Mouse (Mus musculus) left cerebral cortex, adult 2 months (tissue): ENCODE measurements around the gene Dynlt1f. TPM values are rescaled to one million over a fixed set of nuclear protein-coding genes. Genes with fewer than 3 reads are reported as not detected.
"Not testable (repeated sequence)": the region's sequence is repeated elsewhere in the genome, so short reads cannot be mapped to it uniquely, and the experiment has no call there.

Experiments used
- DNase-seq, 2 experiments: peaks; one replicate each; pipeline ENCODE4 v3.0.0; 2021 to 2022; ENCODE audit warnings: low spot score in 2 of 2, mixed read lengths in 1 of 2; ENCODE audit errors: extremely low spot score in 1 of 2
- H3K27ac ChIP-seq: fragments of 200-600 bp; 2 replicates; pipeline ENCODE4 v1.8.1; 2022
- H3K4me3 ChIP-seq: fragments of 200-600 bp; 2 replicates; pipeline ENCODE4 v1.8.1; 2022
- intact Hi-C: fragments of 180-260 bp; cut with DNase I; formaldehyde crosslinking; loops from one replicate; pipeline ENCODE4 v1.15.1; 2025
- total RNA-seq, 2 experiments: library from RNA; stranded (reverse); gene quantifications; 2 replicates each; pipeline ENCODE4 v1.2.3; 2021

Dynlt1f gene
- total RNA-seq, 2 experiments from 2014 or later = 26.8 to 29.7 TPM

DNA sequence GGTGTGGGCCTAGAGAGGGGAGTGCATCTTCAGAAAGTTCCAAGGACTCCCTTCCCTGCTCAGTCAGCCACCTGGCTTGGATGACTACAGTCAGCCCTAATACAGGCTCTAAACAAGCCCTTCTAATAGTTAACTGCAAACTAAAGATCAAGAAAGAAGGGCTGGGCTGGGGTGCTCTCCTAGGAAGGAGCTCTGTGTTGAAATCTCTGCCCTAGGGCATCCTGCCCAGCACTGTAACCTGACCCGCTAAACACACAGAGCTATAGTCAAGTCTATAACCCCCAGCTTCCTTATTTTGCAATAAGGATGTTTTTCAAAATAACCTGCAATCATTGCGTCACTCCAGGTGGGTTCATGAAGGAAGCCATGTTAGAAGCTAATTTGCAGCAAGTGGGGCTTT, 22.4 kb upstream of the Dynlt1f start:
- DNase-seq, H3K27ac ChIP-seq, intact Hi-C loops: not testable (repeated sequence)

DNA sequence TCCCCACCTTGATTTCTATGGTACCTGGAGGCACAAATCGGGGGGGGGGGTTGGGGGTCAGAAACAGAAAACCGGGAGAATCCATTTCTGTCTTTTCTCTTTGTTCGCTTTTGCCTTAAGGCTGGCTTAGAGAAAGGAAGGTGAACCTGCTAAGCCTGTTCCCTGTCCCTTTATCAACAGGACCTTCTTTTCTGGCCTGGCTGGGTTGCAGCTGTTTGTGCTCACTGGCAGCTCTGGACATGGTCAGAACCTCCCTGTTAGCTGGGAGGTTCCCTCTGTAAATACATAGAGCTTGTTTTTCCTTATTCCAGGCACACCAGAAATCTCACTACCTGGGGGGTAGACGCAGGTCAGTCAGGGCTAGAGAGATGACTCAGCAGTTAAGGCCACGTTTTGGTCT, 18.6 kb upstream of the Dynlt1f start:
- DNase-seq, intact Hi-C loops, H3K27ac ChIP-seq, H3K4me3 ChIP-seq: not testable (repeated sequence)

More for the DNA sequence above, 22.4 kb upstream of the Dynlt1f start:
- H3K4me3 ChIP-seq = not testable (repeated sequence)

DNA sequence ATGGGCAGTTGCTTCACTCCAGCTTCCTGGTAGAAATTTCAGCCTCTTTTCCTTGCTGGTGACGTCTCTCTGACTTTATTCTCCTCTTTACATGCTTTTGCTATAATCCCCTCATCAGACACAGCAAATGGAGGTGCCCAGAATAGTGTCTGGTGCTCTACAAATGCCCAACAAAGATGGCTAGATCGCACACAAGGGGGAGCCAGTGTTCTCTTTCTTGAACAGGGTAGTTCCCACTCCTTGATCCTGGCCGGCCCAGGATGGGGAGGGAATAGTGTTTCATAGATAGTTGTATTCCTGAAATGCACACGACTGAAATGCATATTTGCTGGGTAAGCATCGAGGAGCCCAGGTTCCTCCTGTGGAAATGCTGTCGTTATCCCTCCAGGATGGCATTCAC, 12.8 kb upstream of the Dynlt1f start:
- H3K27ac ChIP-seq, H3K4me3 ChIP-seq, intact Hi-C loops, DNase-seq: not testable (repeated sequence)

DNA sequence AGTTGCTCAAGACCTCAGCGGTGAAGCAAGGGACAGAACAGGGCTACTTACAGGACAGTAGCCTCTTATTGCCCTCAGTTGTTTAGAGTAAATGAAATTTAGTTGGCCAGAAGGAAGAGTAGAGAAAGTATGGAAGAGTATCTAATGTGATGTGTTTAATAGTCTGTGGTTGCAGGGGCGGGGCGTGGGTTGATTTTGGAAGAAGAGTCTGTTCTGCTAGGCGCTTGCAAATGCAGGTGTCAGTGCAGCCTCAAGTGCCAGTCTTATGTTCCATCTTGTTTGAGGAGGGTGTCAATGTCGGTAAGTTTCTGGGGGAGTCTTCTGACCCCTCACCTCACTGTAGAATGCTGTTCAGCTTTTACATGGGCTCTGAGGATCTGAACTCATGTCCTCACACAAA, 9.7 kb upstream of the Dynlt1f start:
- H3K27ac ChIP-seq, DNase-seq, intact Hi-C loops, H3K4me3 ChIP-seq: not testable (repeated sequence)

DNA sequence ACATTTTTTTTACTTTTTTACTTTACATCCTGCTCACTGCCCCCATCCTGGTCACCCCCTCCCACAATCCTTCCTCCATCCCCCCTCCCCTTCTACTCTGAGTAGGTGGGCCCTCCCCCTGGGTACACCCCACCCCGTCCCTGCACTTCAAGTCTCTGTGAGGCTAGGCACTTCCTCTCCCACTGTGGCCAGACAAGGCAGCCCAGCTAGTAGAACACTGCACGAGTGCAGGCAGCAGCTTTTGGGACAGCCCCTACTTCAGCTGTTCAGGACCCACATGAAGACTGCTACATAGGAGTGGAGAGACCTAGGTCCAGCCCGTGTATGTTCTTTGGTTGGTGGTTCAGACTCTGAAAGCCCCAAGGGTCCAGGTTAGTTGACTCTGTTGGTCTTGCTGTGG, 7.1 kb upstream of the Dynlt1f start:
- H3K27ac ChIP-seq, DNase-seq, intact Hi-C loops, H3K4me3 ChIP-seq: not testable (repeated sequence)

DNA sequence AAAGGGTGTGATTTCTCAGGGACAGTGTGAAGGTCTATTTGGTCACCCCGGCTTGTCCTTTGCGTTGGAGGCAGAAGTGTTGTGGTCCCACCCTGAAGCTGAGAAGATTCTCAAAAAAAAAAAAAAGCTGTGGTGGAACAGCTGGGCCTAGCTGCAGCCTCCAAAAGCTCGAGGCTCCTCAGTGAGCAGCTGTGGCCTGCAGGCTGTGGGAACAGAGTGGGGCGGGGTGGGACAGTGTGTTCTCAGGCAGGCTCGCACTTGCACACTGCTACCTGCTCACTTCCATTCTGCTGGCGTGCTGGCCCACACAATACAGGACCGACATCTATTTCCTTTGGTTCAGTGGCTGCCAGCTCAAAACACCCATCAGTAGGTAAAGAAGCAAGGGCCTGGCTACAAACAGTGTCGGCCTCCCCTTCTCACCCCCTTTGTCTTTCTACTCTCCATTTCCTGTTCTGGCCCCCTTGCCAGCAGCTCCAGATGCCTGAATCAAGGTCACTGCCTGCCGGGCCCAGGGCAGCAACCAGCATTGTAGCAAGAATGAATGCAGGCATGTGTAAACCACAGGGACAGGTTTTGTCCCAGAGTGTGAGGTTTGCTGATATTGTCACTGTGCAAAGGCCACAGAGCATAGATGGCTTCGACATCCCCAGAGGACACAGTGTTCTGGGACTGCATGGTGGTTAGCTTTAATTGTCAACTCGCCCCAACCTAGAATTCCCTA, 5.6 kb upstream of the Dynlt1f start:
- intact Hi-C loops, H3K27ac ChIP-seq, H3K4me3 ChIP-seq, DNase-seq: not testable (repeated sequence)

DNA sequence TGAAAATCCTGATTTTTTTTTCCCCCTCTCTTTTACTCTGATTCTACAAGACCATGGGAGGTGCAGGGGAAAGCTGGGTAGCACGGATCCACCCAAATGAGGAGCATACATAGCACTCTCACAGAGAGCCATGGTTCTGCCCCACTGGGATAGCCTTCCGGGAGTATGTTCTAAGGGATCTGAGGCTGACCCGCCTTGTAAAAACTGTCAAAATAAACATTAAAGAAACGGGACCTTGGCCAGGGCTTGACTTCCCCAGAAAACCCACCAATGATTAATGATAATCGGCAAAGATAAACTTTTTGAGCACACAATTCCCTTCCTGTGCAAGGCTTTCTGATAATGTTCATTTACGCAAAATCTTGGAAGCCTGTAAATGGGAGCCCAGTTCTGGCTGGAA, 4.9 kb upstream of the Dynlt1f start:
- H3K27ac ChIP-seq, H3K4me3 ChIP-seq, intact Hi-C loops, DNase-seq: not testable (repeated sequence)

DNA sequence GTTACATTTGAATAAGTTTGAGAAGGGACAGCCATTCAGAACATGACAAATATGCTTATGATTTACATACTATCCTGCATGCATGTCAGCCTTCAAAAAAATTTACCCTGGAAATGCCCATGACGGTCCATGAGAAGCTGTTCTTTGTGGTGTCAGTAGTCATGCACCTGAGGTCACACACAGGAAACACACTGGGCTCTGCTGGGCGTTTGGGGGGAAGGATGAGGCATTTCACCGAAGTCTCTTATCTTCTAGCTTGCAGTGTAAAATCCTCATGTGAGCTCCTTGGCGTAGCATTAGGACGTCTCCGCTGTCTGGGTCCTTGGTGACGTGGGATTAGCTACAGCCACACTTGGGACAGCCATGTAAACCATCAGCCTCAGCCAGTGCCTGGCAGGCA, 3.1 kb upstream of the Dynlt1f start, which contains the start of gene Sytl3:
Gene Sytl3 (plus strand): TSS at position 293 of the 400 bp plus-strand sequence.
- H3K27ac ChIP-seq, DNase-seq, intact Hi-C loops, H3K4me3 ChIP-seq: not testable (repeated sequence)

DNA sequence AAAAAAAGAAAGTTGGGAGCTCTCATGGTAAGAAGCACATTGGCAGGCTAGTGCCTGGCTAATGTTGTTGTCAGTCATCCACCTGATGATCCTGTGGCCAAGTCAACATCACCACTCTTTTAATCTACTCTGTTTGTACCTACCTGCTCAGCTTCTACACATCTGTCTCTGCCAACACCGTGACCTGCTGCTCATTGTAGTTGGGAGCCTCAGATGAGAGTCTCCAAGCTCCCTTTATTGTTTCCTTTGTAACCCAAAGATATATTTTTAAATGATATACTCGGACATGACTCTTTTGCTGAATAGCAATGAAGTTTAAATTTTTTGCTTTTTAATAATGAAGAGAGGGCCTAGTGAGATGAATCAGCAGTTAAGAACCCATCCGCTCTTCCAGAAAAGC, 771 bp upstream of the Dynlt1f start:
- H3K4me3 ChIP-seq, H3K27ac ChIP-seq, DNase-seq, intact Hi-C loops: not testable (repeated sequence)

DNA sequence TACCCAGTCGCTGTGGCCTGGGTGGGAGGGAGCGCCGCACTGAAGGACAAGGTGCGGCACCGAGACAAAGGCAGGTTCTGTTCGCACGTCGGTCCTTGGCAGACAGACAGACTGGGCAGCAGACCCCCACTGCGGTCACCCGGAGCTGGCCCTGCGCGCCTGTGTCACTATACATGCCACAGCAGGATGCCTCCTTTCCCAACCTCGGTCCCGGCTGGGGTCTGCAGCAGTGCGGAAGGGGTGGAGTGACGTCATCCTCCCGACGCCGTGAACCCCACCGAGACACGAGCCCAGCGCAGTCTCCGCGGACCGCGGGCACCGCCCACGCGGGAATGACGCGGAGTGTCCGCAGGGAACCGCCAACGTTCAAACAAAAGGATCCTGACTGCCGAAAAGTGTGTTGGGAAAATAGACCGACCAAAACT, 601 bp downstream of the Dynlt1f start:
- peak; percentile 63 to 70 for DNase-seq
- Histone ChIP-seq H3K27ac (peak overlapping the region; percentile 53; the same call in 1 of the 2 replicates), H3K4me3 (peak overlapping the region; percentile 49)
- intact Hi-C loops = not testable (repeated sequence)

DNA sequence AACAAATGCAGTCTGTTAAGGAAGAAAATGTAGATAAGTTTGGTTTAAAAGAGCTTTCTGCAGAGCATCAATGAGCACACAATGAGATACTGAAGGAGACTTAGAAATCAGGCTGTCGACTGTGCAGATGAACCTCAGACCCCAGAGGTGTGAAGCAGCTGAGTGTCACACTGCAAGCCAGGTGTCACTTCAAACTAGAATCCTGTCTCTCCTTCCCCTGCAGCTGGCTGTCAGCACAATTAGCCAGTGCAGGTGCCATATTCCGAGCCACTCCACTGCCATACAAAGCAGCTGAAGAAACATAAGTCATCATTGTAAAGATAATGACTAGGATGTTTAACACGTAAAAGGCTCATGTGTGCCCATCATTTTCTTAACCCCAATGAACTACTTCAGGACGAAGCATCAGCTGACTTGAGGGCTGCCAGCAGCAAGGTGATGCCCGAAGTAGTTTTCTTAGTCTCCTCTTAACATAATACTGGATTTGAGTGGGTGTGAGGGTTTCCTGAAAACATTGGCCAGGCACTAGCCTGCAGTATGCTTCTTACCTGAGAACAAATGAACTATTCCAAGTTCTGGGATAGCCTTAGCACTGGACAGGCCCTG, 2.3 kb downstream of the Dynlt1f start:
- H3K4me3 ChIP-seq, DNase-seq, H3K27ac ChIP-seq, intact Hi-C loops: not testable (repeated sequence)

DNA sequence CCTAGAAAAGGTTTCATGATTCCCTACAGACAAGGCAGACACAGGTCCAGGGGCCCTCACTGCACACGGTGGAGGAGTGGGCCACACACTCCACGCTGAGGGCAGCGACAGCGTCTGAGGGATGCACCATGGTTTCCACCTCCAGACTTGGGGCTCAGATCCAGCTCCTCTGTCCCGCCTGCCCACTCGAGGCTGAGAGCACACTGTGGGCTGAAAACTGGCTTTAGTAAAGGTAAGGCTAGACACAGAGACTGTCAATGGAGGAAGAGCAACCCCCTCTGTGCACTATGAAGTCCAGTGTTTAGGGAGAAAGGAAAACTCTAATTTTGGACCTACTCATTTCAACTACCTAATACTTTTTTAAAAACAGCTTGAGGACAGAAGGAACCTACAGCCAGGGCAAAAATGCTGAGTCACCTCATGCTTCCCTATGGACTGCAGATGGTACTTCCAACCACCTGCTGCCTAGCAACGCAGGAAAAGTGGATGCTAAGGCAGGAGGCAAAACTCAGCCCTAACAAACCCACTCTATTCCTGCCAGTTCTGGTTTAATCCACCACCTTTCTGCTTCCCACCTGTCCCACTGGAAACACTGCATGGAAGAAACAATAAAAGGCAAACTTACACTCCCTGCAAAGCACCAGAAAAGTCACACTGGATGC, 4.7 kb downstream of the Dynlt1f start:
- H3K4me3 ChIP-seq, intact Hi-C loops, H3K27ac ChIP-seq: not testable (repeated sequence)
- DNase-seq = peak in 1 of 2 experiments; percentile 72

DNA sequence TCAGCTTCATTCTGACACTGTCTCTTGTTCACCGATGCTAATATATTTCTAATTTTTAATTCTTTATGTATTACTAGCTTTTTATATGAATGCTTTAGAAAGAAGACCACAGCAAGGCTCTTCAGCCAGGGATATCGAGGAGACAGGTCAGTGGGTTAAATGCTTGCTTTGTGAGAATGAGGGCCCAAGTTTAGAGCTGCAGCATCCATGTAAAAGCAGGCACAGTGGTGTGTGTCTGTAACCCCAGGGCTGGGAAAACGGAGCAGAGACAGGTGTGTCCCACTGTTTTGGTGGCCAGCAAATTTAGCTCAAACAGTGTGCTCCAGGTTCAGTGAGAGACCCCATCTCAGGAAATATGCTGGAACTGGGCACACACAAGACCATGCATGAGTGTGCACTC, 8.2 kb downstream of the Dynlt1f start:
- intact Hi-C loops, H3K4me3 ChIP-seq, H3K27ac ChIP-seq, DNase-seq: not testable (repeated sequence)

DNA sequence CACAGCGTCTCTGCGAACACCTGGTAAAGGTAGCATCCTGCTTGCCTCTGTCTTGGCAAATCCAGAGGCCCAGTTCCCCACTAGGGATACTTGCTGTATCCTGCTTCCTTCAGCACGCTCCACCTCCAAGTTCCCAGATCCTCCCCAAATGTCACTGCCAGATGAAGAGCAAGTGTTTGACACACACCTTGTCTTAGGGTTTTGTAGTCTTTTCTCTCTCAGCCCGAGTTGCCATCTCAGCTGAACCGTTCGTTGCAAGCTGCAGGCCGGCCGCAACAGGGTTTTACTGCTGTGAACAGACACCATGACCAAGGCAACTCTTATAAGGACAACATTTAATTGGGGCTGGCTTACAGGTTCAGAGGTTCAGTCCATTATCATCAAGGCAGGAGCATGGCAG, 8.9 kb downstream of the Dynlt1f start:
- DNase-seq, H3K4me3 ChIP-seq, H3K27ac ChIP-seq, intact Hi-C loops: not testable (repeated sequence)

DNA sequence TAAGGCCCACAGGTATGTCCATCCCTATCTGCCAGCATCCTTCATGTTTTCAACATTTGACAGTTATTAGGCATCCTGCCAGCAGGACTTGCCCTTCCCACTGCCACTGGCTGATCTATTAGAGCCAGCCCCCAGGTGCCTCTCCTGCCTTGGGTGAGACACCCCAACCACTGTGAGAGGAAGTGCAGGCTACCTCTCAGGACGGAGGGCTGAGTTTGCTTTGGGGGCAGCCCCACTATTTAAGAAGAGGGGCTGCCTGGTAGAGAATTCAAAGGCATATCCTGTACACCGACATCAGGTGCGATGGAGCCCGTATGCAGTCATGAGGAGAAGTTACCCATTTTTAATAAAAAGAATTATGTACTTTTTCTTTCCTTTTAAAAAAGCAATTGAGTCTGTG, 10.0 kb downstream of the Dynlt1f start:
- intact Hi-C loops, DNase-seq: not testable (repeated sequence)

DNA sequence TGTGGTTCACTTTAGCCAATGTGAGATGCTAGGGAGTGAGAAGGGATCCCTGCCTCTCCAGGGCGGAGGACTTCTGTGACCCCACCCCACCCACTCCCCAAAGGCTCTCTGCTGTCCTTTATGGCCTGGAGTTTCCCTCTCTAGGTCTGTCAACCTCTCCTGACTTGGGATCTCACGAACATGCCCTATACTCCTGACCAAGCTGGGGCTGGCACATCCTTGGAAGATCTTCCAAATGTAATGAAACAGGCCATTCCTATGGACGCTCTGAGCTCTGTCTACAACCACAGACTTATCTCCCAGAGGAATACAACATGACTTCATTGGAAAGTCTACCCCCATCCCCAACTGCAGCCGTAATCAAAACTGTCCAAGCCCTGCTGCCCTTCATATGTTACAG, 11.0 kb downstream of the Dynlt1f start:
- H3K4me3 ChIP-seq, DNase-seq, H3K27ac ChIP-seq, intact Hi-C loops: not testable (repeated sequence)

More for the DNA sequence above, 10.0 kb downstream of the Dynlt1f start:
- not testable (repeated sequence) for H3K27ac ChIP-seq, H3K4me3 ChIP-seq

DNA sequence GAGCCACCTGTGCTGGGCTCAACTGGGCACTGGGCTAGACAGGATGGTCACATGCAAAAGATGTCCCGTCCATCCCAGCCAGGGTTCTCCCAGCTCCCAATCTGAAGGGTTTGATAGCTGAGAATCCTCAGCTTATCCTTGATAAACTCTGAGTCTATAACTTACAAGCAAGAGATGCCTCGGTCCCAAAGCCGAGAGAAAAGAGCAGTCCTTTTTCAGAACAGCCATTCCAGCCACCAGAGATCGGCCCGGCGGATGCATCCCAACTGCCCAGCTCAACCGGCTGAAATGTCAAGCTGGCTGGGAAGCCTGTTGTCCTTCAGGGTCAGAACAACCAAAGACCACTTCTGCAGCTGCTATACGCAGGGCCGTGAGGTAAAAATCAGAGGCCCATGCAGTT, 11.5 kb downstream of the Dynlt1f start:
- H3K4me3 ChIP-seq, DNase-seq, intact Hi-C loops, H3K27ac ChIP-seq: not testable (repeated sequence)
